Mouse (Mus musculus): ENCODE measurements around the gene Cdh23.

The Cdh23 gene

DNA sequence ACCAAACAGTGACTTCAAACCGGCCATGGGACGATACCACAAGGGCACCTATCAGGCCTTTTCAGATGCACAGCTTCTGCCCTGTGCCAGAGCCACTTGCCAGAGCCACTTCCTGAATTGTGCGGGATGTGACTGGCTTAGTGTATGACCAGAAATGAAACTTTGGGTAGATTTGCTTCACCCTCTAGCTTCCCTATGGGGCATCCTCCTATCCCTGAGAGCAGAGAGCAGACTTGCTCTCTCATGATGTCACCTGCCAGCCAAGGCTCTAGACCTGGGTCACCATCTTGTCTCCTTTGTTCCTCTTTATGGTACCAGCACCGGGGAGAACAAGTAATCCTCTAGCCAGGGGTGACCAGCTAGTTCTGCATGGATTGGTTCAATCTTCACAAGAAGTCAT is 10.0 kb upstream of the Cdh23 start:
- no peak for DNase-seq

- DNase-seq, result no peak
These were observed 8.8 kb upstream of the Cdh23 start for GRCm38 (mm10) chr10:60705134-60705533.

GRCm38 (mm10) chr10:60697775-60698174 is 1.5 kb upstream of the Cdh23 start:
- no peak for DNase-seq

- peak; percentile 51 for DNase-seq
These were observed 685 bp upstream of the Cdh23 start for GRCm38 (mm10) chr10:60696975-60697374.

- DNase-seq, result no peak
These were observed 4.5 kb downstream of the Cdh23 start for GRCm38 (mm10) chr10:60691671-60692390.

DNA sequence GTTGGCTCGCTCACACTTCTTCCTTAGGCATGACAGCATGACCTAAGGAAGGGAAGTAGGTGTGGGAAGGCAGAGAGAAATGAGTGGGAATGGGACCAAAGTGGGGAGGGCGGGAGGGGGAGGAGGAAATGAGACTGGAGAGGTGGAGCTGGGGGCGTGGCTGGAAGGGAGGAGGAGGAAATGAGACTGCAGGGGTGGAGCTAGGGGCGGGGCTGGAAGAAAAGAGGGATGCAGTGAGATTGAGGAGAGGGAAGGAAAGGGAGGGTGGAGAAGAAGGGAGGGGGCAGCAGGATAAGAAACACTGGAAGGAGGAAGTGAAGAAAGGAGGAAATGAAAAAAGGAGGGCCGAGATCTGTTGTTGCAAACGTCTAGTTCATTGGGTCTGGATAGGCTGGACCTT is 5.3 kb downstream of the Cdh23 start:
- DNase-seq, result no peak

DNA sequence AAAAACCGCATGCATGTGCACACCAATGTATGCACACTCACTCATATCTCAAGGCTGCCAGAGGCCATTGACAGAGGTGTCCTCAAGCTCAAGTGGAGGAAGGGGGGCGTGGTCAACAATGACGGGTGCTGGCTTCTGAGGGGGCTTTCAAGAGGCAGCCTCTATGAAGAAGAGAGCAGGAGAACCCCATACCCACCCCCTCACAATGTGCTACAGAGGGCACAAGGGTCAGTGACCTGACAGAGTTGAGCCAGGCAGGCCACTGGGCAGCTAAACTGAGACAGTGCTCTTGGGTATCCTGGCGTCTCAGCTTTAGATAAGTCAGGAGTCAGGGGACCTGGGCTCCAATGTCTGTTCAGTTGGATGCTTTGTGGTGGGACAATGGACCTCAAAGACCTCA is 6.9 kb downstream of the Cdh23 start:
- no peak for DNase-seq

GRCm38 (mm10) chr10:60687011-60687776 is 9.1 kb downstream of the Cdh23 start:
- DNase-seq, result peak; percentile 63

DNA sequence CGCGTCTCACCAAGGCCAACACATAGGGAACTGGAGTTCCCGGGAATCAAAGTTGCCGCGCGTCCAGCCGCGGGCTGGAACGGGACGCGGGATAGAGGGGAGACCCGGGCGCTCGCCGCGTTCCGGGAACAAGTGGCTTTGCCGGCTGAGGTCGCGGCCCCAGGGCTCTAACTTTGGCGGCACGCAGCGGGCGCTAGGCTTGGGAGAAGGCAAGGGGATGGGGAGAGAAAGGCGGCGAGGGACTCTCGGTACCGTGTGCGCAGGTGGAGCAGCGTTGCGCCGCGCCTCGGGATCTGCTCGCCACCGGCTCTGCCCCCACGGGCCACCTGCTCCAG is 9.7 kb downstream of the Cdh23 start:
- DNase-seq, result no peak

DNA sequence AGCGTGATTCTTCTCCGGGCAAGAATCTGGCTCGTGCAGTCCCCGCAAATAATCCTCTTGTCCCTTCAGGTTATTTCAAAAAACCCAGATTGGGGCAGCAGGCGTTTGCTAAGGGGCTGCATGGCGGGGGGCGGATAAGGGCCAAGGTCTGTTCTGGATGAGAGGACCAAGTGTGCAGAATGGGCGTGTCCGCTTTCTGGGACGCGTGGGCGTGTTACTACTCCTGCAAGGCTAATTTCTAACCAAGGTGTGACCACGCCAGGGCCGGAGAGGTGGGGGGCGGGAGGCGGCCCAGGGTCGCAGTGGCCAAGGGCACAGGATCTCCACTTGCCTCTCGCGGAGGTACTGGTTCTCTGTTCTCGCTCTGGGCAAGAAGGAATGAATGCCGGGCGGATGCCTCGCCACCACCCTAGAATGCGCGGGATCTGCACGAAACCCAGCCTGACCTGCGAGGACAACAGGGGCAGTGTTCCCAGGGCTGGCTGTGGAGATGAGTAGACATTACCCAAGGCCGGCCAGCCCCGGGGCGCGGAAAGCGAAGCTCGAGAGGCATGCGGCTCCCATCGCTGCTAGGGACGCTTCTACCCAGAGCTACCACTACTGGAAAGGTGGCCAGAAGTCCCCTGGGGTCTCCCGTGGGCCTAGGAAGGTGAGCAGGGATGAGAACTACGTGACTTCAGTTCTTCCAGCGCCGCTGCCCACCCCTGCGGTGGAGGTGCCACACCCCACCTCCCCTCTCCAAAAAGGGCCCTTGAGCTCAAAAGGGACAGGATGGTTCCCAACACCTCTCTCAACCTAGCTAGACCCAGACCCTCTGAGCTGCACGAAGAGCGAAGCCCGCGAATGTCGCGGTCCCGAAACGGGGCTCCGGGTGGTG is 10.3 kb downstream of the Cdh23 start:
- DNase-seq, result no peak

- no peak for DNase-seq
These were observed 17.4 kb downstream of the Cdh23 start for GRCm38 (mm10) chr10:60678926-60679325.

GRCm38 (mm10) chr10:60677319-60677718 is 19.0 kb downstream of the Cdh23 start:
- no peak for DNase-seq

DNA sequence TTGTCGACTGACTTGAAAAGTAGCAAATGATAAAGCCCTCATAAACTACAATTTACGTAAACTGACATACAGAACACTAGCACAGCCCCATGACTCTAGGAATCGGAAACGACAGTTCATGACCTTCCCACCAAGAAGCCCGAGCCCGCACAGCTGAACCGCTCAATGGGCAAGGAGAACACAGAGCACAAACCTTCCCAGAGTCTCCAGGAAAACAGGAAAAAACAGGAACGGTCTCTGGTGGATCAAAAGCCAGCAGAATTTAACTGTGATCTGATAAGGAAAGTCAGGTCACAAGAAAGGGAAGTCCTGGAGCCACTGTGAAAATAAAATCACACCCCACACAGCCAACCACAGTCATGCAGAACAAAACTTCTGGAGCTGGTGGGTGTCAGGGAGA is 26.1 kb downstream of the Cdh23 start:
- DNase-seq, result no peak

DNA sequence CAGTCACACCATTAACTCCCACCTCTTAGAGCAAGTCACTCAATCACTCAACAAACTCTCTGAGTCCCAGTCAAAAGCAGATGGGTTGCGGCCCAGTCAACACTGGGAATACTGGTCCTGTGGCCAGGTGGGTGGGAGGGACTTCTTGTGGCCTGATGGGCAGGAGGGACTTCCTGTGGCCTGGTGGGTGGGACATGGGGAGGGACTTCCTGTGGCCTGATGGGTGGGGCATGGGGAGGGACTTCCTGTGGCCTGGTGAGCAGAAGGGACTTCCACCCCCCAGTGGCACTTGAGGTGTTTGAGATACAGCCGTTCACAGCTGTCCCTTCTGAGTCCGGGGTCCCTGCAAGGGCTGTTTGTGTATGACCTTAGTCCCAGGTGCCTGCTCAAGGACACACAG is 27.7 kb downstream of the Cdh23 start:
- no peak for DNase-seq

- no peak for DNase-seq
These were observed 35.3 kb downstream of the Cdh23 start for GRCm38 (mm10) chr10:60660986-60661385.

GRCm38 (mm10) chr10:60659450-60660020 is 36.8 kb downstream of the Cdh23 start:
- DNase-seq, result no peak

GRCm38 (mm10) chr10:60658176-60658575 is 38.1 kb downstream of the Cdh23 start:
- DNase-seq, result no peak

DNA sequence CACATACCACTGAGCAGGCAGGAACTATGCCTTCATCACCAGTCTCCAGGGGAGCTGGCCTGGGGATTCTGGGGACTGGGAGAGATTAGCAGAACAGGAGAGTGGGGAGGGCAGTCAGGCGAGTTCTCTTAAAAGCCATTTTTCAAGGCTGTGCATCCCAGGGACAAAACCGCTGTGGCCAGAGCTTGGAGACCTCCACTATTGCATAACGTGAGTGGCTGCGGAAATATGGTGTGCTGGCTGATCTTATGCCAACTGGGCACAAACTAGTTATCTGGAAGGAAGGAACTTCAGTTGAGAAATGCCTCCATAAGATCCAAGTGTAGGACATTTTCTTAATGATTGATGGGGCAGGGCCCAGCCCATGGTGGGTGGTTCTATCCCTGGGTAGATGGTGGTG is 42.6 kb downstream of the Cdh23 start:
- DNase-seq, result no peak

DNA sequence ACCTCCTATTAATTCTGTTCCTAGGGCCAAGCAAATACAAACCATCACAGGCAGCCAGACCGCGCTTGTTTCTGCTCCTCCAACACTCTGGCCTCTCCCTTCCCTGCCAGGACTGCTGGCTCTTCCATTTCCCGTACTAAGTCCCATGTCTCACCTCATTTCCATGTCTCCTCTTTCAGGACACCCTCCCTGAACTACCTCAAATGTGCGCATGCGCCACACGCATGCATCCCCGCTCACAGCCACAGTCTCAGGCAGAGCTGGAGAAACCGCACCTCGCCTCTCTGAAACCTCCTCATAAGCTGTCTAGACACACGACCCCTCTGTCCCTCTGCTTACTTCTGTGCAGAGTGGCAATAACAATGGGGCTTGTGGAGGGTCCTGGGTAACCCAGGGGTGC is 43.2 kb downstream of the Cdh23 start:
- no peak for DNase-seq

GRCm38 (mm10) chr10:60644079-60644641 is 52.1 kb downstream of the Cdh23 start:
- no peak for DNase-seq

GRCm38 (mm10) chr10:60639291-60639690 is 57.0 kb downstream of the Cdh23 start:
- DNase-seq, result peak; percentile 5

DNA sequence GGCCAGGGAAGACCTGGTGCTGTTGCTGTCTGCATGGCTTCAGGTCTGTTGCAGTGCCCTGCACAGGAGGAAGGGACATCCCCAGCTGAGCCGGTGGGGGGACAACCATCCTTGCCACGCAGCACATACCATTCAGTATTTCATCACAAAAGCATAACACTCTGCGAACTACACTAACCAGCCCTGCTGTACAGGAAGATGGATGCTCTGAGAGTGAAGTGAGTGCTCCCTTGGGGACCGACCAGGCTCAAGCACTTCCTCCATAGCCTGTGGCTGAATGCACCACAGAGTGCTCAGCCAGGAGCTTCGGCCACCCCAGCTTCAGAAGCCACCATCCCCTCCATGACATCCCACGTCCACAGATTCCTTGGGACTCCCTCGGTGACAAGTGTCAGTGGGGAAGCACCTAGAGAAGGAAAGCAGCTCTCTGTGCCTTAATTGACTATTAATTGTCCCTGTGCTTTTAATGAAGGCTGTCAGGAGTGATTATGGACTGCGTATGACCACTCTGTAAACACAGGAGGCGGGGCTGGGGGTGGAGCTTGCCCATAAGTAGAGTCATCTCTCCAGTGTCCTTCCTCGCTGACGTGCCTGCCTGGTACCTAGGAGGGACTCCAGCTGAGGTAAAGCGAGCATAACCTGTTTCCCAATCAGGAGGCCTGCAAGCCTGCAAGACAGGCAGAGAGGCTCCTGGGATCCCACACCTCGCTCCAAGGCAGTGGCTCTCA is 60.6 kb downstream of the Cdh23 start:
- DNase-seq, result no peak

Measured in right cerebral cortex, adult 18-20 months (tissue).